Mouse (Mus musculus) limb, embryonic 11.5 days (tissue): ENCODE measurements around the gene Cct4. TPM values are rescaled to one million over a fixed set of nuclear protein-coding genes. Genes with fewer than 3 reads are reported as not detected.

Experiments used
- polyA plus RNA-seq: library from polyadenylated mRNA; unstranded; fragments of >200 nt; fragmentation: Nextera tagmentation; extraction: Ambion mirVana; gene quantifications from 2 replicates; pipeline ENCODE4 v1.2.1, GENCODE M21; 2014

Cct4 gene
- polyA plus RNA-seq, 1 experiment from 2014 or later, result 417 TPM

Other genes with a start within 250 kb of the Cct4 start
- 2.9 and 3.0 TPM in 2 replicates for gene B3gnt2, start 129.6 kb upstream of the Cct4 start, polyA plus RNA-seq
- gene Zrsr1, start 18.5 kb upstream of the Cct4 start, polyA plus RNA-seq, result 2.7 and 4.0 TPM in 2 replicates
- gene Gm28048, start 8.4 kb upstream of the Cct4 start, polyA plus RNA-seq, result 5.2 and 6.9 TPM in 2 replicates
- 405 and 417 TPM in 2 replicates for gene Commd1, start 8.1 kb upstream of the Cct4 start, polyA plus RNA-seq
- 1.6 and 2.5 TPM in 2 replicates for gene Fam161a, start 17.0 kb downstream of the Cct4 start, polyA plus RNA-seq